Mouse (Mus musculus) heart, postnatal 0 days (tissue): ENCODE data around the gene Ubap1l. TPM values are rescaled to one million over a fixed set of nuclear protein-coding genes. Genes with fewer than 3 reads are reported as not detected.
A peak's percentile ranks its signal among the peaks of the same experiment; 100 is the strongest.

Source experiments
- ATAC-seq: fragments of 200-750 bp; cut with Nextera tagmentation; 2 replicates; pipeline ENCODE4 v1.8.0; 2017; ENCODE audit warnings: low read depth, moderate number of reproducible peaks, moderate library complexity; ENCODE audit not compliant: insufficient read depth
- DNase-seq: peaks from one replicate; pipeline ENCODE4 v3.0.0-alpha.2; 2016; ENCODE audit warnings: low spot score
- H3K27ac ChIP-seq: fragments of 300-500 bp; sonication (generic); 2 replicates; pipeline ENCODE4 v1.5.1; 2014; ENCODE audit warnings: low read depth, mild to moderate bottlenecking
- H3K27me3 ChIP-seq: fragments of 300-500 bp; sonication (generic); 2 replicates; pipeline ENCODE4 v1.6.1; 2014; ENCODE audit warnings: low read length, mixed read lengths; ENCODE audit not compliant: control insufficient read depth, insufficient read depth
- H3K36me3 ChIP-seq: fragments of 300-500 bp; sonication (generic); replicated peaks from 2 replicates; pipeline ENCODE4 v1.6.1; 2014; ENCODE audit warnings: low read length, mixed read lengths; ENCODE audit not compliant: control insufficient read depth, insufficient read depth
- H3K4me1 ChIP-seq: fragments of 300-500 bp; sonication (generic); 2 replicates; pipeline ENCODE4 v1.6.1; 2014; ENCODE audit warnings: antibody characterized with exemption; ENCODE audit not compliant: control insufficient read depth, insufficient read depth
- H3K4me2 ChIP-seq: fragments of 300-500 bp; sonication (generic); 2 replicates; pipeline ENCODE4 v1.6.1; 2014; ENCODE audit warnings: low read depth, mild to moderate bottlenecking, low read length, moderate library complexity
- H3K4me3 ChIP-seq: fragments of 300-500 bp; sonication (generic); 2 replicates; pipeline ENCODE4 v1.5.1; 2014; ENCODE audit warnings: low read depth, low read length
- H3K9ac ChIP-seq: fragments of 300-500 bp; sonication (generic); replicated peaks from 2 replicates; pipeline ENCODE4 v1.6.1; 2014; ENCODE audit warnings: low read depth, low read length, mixed read lengths
- H3K9me3 ChIP-seq: fragments of 300-500 bp; sonication (generic); replicated peaks from 2 replicates; pipeline ENCODE4 v1.6.1; 2016; ENCODE audit warnings: low read length; ENCODE audit not compliant: control insufficient read depth
- CTCF ChIP-seq: IDR thresholded peaks from 2 replicates; pipeline ENCODE4 v1.5.1; 2016; ENCODE audit warnings: antibody characterized with exemption, control low read depth, low read depth
- EP300 ChIP-seq: IDR thresholded peaks from 2 replicates; pipeline ENCODE4 v1.6.1; 2016; ENCODE audit warnings: antibody characterized with exemption, low read depth
- WGBS: fragments of 180-500 bp; shearing (Covaris S2); extraction: QIAGEN DNeasy Blood & Tissue Kit; methylation state at CpG from one replicate; pipeline ENCODE4 v1.1.7; 2014; 5-methylcytosine and 5-hydroxymethylcytosine counted together
- polyA plus RNA-seq: library from polyadenylated mRNA; unstranded; fragments of >200 nt; fragmentation: Nextera tagmentation; extraction: Ambion mirVana; gene quantifications from 2 replicates; pipeline ENCODE4 v1.2.1, GENCODE M21; 2015
- total RNA-seq: library from RNA; depleted of rRNA; stranded (reverse); fragments of >200 nt; gene quantifications from 2 replicates; pipeline ENCODE4 v1.2.3, GENCODE M21; 2014; ENCODE audit warnings: low replicate concordance; rRNA removed

The Ubap1l gene
- total and polyA plus RNA-seq, 2 experiments from 2014 or later, result 0.11 TPM; not detected in 1

DNA sequence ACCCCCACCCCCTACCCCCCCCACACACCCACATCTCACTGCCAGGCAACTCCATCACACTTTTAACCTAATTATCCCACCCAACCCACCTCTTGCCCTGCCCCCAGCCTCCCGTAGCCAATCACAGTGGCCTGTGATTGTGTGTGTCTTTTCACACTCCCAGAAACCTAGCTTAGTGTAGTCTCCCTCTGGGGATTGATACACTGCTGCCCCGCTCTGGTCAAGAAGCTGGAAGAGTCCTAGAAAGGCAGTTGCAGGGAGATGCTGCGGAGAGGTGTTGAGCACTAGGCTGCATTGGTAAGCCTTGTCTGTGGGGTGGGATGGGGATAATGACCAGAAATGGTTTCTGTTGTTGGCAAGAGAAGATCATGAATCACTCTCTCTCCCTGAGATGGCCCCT lies 56.9 kb downstream of the Ubap1l start:
- no peak for TF ChIP-seq EP300
- peak; percentile 35 for TF ChIP-seq CTCF
- WGBS, result 36% methylated on average over 3 of the region's 3 CpGs
- H3K27me3 ChIP-seq, result no peaks in the 10 kb centered on the region
- no peaks in the 10 kb centered on the region for H3K4me1 ChIP-seq
- H3K4me2 ChIP-seq, result no peak overlapping the region
- H3K4me3 ChIP-seq, result no peak overlapping the region
- H3K9me3 ChIP-seq, result no peaks in the 10 kb centered on the region
- H3K9ac ChIP-seq, result no peak overlapping the region
- no peaks in the 10 kb centered on the region for H3K36me3 ChIP-seq
- H3K27ac ChIP-seq, result no peak overlapping the region
- DNase-seq (no peak), ATAC-seq (peak; percentile 55; the same call in 1 of the 2 replicates)

DNA sequence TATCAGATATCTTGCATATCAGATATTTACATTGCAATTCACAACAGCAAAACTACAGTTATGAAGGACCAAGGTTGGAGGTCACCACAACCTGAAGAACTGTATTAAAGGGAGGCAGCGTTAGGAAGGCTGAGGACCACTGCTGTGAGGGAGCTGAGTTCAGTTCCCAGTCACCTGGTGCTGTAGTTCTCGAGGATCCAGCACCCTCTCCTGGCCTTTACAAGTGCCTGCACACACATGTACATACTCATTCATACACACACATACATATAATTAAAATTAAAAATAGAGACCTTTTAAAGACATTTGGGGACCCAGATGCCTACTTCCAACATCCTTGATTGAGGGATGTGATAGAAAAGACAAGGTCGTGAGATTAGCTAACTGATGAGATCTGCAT lies 58.8 kb downstream of the Ubap1l start:
- Histone ChIP-seq H3K9me3 (no peaks in the 10 kb centered on the region), H3K27me3 (no peaks in the 10 kb centered on the region), H3K4me3 (no peak overlapping the region), H3K4me1 (no peaks in the 10 kb centered on the region), H3K36me3 (no peaks in the 10 kb centered on the region), H3K4me2 (no peak overlapping the region), H3K27ac (no peak overlapping the region), H3K9ac (no peak overlapping the region)
- WGBS, result 64% methylated on average over 3 of the region's 3 CpGs
- TF ChIP-seq CTCF (no peak), EP300 (no peak)
- DNase-seq, result no peak
- no peak for ATAC-seq

DNA sequence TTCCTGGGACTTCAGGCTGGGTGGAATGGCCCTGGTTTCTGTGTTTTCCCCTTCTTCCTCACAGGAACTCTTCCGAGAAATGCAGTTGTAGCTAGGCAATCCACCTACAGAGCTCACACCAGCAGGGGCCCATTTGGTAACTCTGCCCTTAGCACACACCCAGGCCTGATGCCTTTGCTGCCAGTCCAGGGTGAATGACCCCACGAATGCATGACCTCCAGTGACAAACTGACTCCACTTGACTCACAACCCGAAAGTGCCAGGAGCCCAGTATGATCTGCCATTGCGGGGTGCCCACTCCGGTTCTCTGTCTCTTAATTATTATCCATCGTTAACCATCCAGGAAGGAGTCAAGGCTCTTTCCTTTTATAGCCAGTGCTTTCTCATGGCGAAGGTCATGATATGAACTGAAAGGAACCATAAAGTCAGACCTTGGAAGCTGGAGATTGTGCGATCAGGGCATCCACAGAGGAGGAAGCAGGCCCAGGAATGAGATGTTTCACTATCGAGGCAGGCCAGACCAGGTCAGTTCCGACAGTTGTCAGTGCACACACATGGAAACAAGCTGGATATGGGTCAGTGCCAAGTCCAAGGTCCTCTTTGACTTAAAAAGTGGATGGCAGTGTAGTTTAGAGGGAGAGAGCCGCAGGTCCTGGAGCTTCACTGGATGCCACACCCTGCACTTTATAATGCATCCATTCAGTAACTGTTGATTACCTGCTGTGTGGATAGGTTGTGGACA lies 62.1 kb downstream of the Ubap1l start, which contains the start of gene Slc51b:
Gene Slc51b, minus strand, starts transcription at position 196 of the 742 bp plus-strand sequence.
- H3K36me3 ChIP-seq, result no peaks in the 10 kb centered on the region
- H3K9ac ChIP-seq, result no peak within 1 kb of the TSS
- H3K4me3 ChIP-seq, result no peak within 1 kb of the TSS
- ATAC-seq, result no peak
- WGBS, result 75% methylated on average over 11 of the region's 11 CpGs
- H3K9me3 ChIP-seq, result no peaks in the 10 kb centered on the region
- H3K27me3 ChIP-seq, result no peaks in the 10 kb centered on the region
- H3K27ac ChIP-seq, result no peak within 1 kb of the TSS
- no peaks in the 10 kb centered on the region for H3K4me1 ChIP-seq
- DNase-seq, result no peak
- TF ChIP-seq CTCF (no peak), EP300 (no peak)
- H3K4me2 ChIP-seq, result no peak within 1 kb of the TSS

- no peaks in the 10 kb centered on the region for H3K27me3 ChIP-seq
- WGBS, result 12% methylated on average over 3 of the region's 3 CpGs
- H3K4me1 ChIP-seq, result no peaks in the 10 kb centered on the region
- no peak for ATAC-seq
- H3K9me3 ChIP-seq, result no peaks in the 10 kb centered on the region
- no peak for DNase-seq
- H3K4me3 ChIP-seq, result no peak overlapping the region
- no peak for TF ChIP-seq EP300
- no peak for TF ChIP-seq CTCF
- H3K9ac ChIP-seq, result no peak overlapping the region
- H3K27ac ChIP-seq, result no peak overlapping the region
- no peak overlapping the region for H3K4me2 ChIP-seq
- H3K36me3 ChIP-seq, result no peaks in the 10 kb centered on the region
These were observed 63.6 kb downstream of the Ubap1l start for GRCm38 (mm10) chr9:65424393-65424792.

DNA sequence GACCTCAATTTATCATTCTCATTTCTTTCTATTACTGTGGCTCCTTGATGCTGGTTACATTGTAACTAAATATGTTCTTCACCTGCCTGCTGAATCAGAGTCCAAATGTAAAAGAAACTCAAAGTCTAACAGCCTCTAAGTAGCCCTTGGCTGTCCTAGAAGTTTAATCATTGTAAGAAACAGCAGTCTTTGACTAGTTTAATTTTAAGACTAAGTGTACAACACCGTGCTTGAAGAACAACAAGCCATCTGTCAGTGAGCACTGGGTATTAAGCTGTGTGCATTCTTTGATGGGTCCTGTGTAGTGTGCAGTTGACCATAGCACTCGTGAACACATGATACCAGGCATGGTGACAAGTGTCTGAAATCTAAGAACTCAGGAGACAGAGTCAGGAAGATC lies 66.7 kb downstream of the Ubap1l start:
- DNase-seq (no peak), ATAC-seq (no peak)
- 69% methylated on average over 2 of the region's 2 CpGs for WGBS
- H3K27me3 ChIP-seq, result no peaks in the 10 kb centered on the region
- H3K27ac ChIP-seq, result no peak overlapping the region
- H3K4me2 ChIP-seq, result no peak overlapping the region
- no peak overlapping the region for H3K9ac ChIP-seq
- no peaks in the 10 kb centered on the region for H3K4me1 ChIP-seq
- H3K36me3 ChIP-seq, result no peaks in the 10 kb centered on the region
- H3K4me3 ChIP-seq, result no peak overlapping the region
- no peak for TF ChIP-seq EP300
- no peak for TF ChIP-seq CTCF
- H3K9me3 ChIP-seq, result no peaks in the 10 kb centered on the region

DNA sequence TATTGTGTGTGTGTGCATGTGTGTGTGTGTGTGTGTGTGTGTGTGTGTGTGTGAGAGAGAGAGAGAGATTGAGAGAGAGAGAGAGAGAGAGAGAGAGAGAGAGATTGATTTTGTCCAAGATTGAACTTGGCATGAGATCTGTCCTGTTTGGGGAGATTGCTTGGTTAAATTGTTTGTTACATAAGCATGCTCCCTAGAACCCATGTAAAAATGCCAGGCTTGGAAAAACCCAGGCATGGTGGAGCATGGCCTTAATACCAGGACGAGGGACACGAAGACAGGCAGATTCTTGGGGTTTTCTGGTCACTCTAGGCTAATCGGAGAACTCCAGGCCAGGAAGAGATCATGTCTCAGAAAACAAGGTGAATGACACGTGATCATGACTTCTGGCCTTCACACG lies 67.2 kb downstream of the Ubap1l start:
- Histone ChIP-seq H3K9ac (no peak overlapping the region), H3K9me3 (no peaks in the 10 kb centered on the region), H3K4me3 (no peak overlapping the region), H3K4me1 (no peaks in the 10 kb centered on the region), H3K4me2 (no peak overlapping the region), H3K27ac (no peak overlapping the region), H3K36me3 (no peaks in the 10 kb centered on the region), H3K27me3 (no peaks in the 10 kb centered on the region)
- WGBS, result 82% methylated on average over 5 of the region's 5 CpGs
- TF ChIP-seq CTCF (no peak), EP300 (no peak)
- DNase-seq (no peak), ATAC-seq (no peak)

Other genes starting within 250 kb of the Ubap1l start
- gene Igdcc3, start 219.9 kb upstream of the Ubap1l start, total RNA-seq, result not detected in 2 replicates
- 0.11 and 0.15 TPM in 2 replicates for gene Igdcc3, start 219.9 kb upstream of the Ubap1l start, polyA plus RNA-seq
- gene Parp16, start 165.7 kb upstream of the Ubap1l start, total RNA-seq, result 1.8 and 7.7 TPM in 2 replicates
- 5.7 and 5.8 TPM in 2 replicates for gene Parp16, start 165.7 kb upstream of the Ubap1l start, polyA plus RNA-seq
- 0.73 and 0.88 TPM in 2 replicates for gene Cilp, start 95.9 kb upstream of the Ubap1l start, total RNA-seq
- 0.19 and 0.21 TPM in 2 replicates for gene Cilp, start 95.9 kb upstream of the Ubap1l start, polyA plus RNA-seq
- gene Clpx, start 66.8 kb upstream of the Ubap1l start, total RNA-seq, result 37.4 and 37.8 TPM in 2 replicates
- 64.3 and 68.3 TPM in 2 replicates for gene Clpx, start 66.8 kb upstream of the Ubap1l start, polyA plus RNA-seq
- gene Pdcd7, start 14.9 kb upstream of the Ubap1l start, total RNA-seq, result 9.4 and 10.6 TPM in 2 replicates
- gene Pdcd7, start 14.9 kb upstream of the Ubap1l start, polyA plus RNA-seq, result 4.7 and 5.9 TPM in 2 replicates
- gene Kbtbd13, start 30.6 kb downstream of the Ubap1l start, total RNA-seq, result 1.1 and 1.2 TPM in 2 replicates
- gene Kbtbd13, start 30.6 kb downstream of the Ubap1l start, polyA plus RNA-seq, result 0.63 and 0.77 TPM in 2 replicates
- 1.8 and 8.5 TPM in 2 replicates for gene Rasl12, start 37.5 kb downstream of the Ubap1l start, total RNA-seq
- gene Rasl12, start 37.5 kb downstream of the Ubap1l start, polyA plus RNA-seq, result 7.5 and 7.9 TPM in 2 replicates
- gene Slc51b, start 61.9 kb downstream of the Ubap1l start, total RNA-seq, result not detected in 2 replicates
- gene Slc51b, start 61.9 kb downstream of the Ubap1l start, polyA plus RNA-seq, result not detected in 2 replicates
- 11.5 and 15.9 TPM in 2 replicates for gene Mtfmt, start 74.7 kb downstream of the Ubap1l start, total RNA-seq
- gene Mtfmt, start 74.7 kb downstream of the Ubap1l start, polyA plus RNA-seq, result 9.1 TPM in 2 replicates
- 43.2 and 52.4 TPM in 2 replicates for gene Spg21, start 99.9 kb downstream of the Ubap1l start, total RNA-seq
- 41.3 and 44.7 TPM in 2 replicates for gene Spg21, start 99.9 kb downstream of the Ubap1l start, polyA plus RNA-seq
- not detected in 2 replicates for gene Ankdd1a, start 159.2 kb downstream of the Ubap1l start, total RNA-seq
- gene Ankdd1a, start 159.2 kb downstream of the Ubap1l start, polyA plus RNA-seq, result not detected in 2 replicates
- gene Plekho2, start 219.0 kb downstream of the Ubap1l start, total RNA-seq, result 12.8 and 21.0 TPM in 2 replicates
- gene Plekho2, start 219.0 kb downstream of the Ubap1l start, polyA plus RNA-seq, result 7.6 and 8.3 TPM in 2 replicates
- gene Pif1, start 226.1 kb downstream of the Ubap1l start, total RNA-seq, result 7.1 and 32.7 TPM in 2 replicates
- gene Pif1, start 226.1 kb downstream of the Ubap1l start, polyA plus RNA-seq, result 2.5 and 2.6 TPM in 2 replicates